Mouse (Mus musculus) mesoderm, embryonic 11.5 days (tissue): ENCODE results near the gene Rfxank.

Experiments
- DNase-seq: peaks from one replicate; pipeline ENCODE4 v3.0.0-alpha.2; 2012; ENCODE audit warnings: low read depth, low spot score

Rfxank gene

GRCm38 (mm10) chr8:70110451-70110850 lies 28.5 kb downstream of the Rfxank start:
- DNase-seq = no peak

- no peak for DNase-seq
Observed at GRCm38 (mm10) chr8:70104922-70105321, 34.0 kb downstream of the Rfxank start.

- DNase-seq = peak; percentile 36
Observed at GRCm38 (mm10) chr8:70104506-70104905, 34.4 kb downstream of the Rfxank start.

- DNase-seq = no peak
Observed at GRCm38 (mm10) chr8:70100241-70100640, 38.7 kb downstream of the Rfxank start.

- DNase-seq = no peak
Observed at GRCm38 (mm10) chr8:70099276-70099675, 39.7 kb downstream of the Rfxank start.

GRCm38 (mm10) chr8:70092786-70093185 lies 46.2 kb downstream of the Rfxank start:
- DNase-seq = no peak

GRCm38 (mm10) chr8:70089296-70089960 lies 49.5 kb downstream of the Rfxank start:
- peak; percentile 65 for DNase-seq

GRCm38 (mm10) chr8:70087836-70088650 lies 50.9 kb downstream of the Rfxank start:
- peak; percentile 63 for DNase-seq

GRCm38 (mm10) chr8:70087237-70087636 lies 51.7 kb downstream of the Rfxank start:
- DNase-seq = no peak

GRCm38 (mm10) chr8:70086151-70086550 lies 52.8 kb downstream of the Rfxank start:
- DNase-seq = no peak

- peak; percentile 47 for DNase-seq
Observed at GRCm38 (mm10) chr8:70084191-70085065, 54.5 kb downstream of the Rfxank start.

- peak; percentile 74 for DNase-seq
Observed at GRCm38 (mm10) chr8:70083285-70083684, 55.7 kb downstream of the Rfxank start, which contains the start of gene Hapln4. Gene Hapln4, plus strand, starts transcription at chr8:70083457.

- DNase-seq = no peak
Observed at GRCm38 (mm10) chr8:70081976-70082375, 57.0 kb downstream of the Rfxank start.
